Mouse (Mus musculus) stomach, postnatal 0 days (tissue): ENCODE measurements around the gene Ilvbl.

Source experiments
- CTCF ChIP-seq: IDR thresholded peaks from 2 replicates; pipeline ENCODE4 v1.5.1; 2016; ENCODE audit warnings: antibody characterized with exemption, low read depth, mild to moderate bottlenecking, moderate library complexity
- EP300 ChIP-seq: optimal IDR thresholded peaks from 2 replicates; pipeline ENCODE3; 2016; ENCODE audit warnings: antibody characterized with exemption

DNA sequence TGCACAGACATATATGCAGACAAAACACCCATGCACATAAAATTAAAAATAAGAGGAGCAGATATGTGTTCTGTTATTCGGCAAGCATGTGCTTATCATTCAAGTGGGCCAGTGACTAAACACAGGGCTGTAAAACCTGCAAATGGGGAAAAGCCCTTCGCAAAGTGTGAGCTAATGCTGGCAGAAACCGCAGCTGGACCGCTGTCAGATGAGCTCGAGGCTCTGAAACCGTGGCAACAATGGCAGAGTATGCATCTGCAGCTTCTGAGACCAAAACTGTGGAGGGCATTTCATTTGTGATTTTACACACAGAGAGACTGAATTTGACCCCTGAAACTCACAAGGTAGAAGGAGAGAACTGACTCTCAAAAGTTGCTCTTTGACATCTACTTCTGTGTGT lies 3.7 kb upstream of the Ilvbl start:
- TF ChIP-seq EP300 (no peak), CTCF (no peak)
